Mouse (Mus musculus) stomach, postnatal 0 days (tissue): ENCODE results near the gene Wdr63.

Source experiments
- CTCF ChIP-seq: IDR thresholded peaks from 2 replicates; pipeline ENCODE4 v1.5.1; 2016; ENCODE audit warnings: antibody characterized with exemption, low read depth, mild to moderate bottlenecking, moderate library complexity
- EP300 ChIP-seq: optimal IDR thresholded peaks from 2 replicates; pipeline ENCODE3; 2016; ENCODE audit warnings: antibody characterized with exemption

GRCm38 (mm10) chr3:146024746-146025145 lies 83.2 kb downstream of the Wdr63 start:
- TF ChIP-seq EP300 (no peak), CTCF (peak; percentile 6; the same call in 1 of the 2 replicates)
